Mouse (Mus musculus): ENCODE results near the gene 2010111I01Rik.

2010111I01Rik gene

GRCm38 (mm10) chr13:63112598-63113372 lies 148.1 kb downstream of the 2010111I01Rik start:
- no peak for DNase-seq (ENCODE audit: low spot score)

- DNase-seq (ENCODE audit: low spot score): no peak
These were observed 149.2 kb downstream of the 2010111I01Rik start for GRCm38 (mm10) chr13:63113881-63114301.

GRCm38 (mm10) chr13:63115187-63115784 lies 150.6 kb downstream of the 2010111I01Rik start:
- DNase-seq (ENCODE audit: low spot score): no peak

GRCm38 (mm10) chr13:63117495-63118184 lies 152.9 kb downstream of the 2010111I01Rik start:
- DNase-seq (ENCODE audit: low spot score): no peak

DNA sequence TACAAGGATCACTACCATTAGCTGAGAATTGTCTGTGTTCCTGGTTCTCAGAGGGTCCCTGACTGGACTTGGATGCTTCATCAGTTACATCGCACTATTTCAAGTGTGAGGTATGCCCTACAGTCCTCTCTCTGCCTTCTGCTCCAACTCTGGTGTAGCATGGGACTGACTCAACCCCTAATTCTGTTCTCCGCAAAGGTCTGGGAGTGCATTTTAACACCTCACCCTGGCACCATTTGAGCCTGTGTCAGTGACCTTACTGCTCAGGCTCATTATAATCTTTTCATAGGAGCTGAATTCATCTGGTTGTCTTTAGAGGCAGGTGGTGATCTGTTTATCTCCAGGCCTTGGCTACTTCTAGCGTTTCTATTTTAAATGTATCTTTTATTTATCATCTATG lies 154.0 kb downstream of the 2010111I01Rik start:
- no peak for DNase-seq (ENCODE audit: low spot score)

- no peak for DNase-seq (ENCODE audit: low spot score)
These were observed 155.6 kb downstream of the 2010111I01Rik start for GRCm38 (mm10) chr13:63120296-63120695.

DNA sequence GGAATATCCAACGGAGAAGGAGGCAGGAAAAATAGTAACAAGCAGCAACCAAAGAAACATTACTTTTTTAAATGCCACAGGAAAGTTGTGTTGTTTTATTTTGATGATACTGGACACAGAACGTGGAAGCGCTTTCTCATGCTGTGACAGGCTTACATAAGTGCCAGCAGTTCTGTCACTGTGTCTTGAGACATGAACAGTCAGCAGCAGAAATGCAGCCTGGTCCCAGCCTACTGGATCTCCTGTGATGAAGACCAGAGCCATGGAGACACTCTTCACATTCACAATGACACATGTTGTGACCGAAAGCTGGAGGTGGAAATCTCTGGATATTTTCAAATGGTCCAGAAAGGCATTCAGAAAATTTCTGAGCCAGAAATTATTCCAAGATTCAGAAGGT lies 157.1 kb downstream of the 2010111I01Rik start:
- no peak for DNase-seq (ENCODE audit: low spot score)

DNA sequence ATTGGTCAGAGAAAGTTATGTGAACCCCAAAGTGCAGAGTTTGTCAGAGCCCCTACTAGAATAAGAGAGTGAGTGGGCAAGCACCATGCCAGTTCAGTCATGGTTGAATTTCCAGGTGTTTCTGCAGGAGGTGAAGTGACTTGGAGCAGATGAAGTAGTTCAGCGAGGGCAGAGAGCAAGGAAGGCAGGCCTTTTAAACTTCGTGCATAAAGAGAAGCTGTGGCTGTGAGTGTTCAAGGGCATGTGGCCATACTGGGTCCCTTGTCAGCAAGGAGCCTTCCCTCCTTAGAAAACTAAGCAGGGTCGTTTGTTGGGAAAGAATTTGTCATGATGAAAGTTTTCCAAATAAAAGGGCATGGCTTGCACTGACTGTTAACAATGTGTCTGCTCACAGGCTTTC lies 161.5 kb downstream of the 2010111I01Rik start:
- DNase-seq (ENCODE audit: low spot score): no peak

- no peak for DNase-seq (ENCODE audit: low spot score)
These were observed 162.8 kb downstream of the 2010111I01Rik start for GRCm38 (mm10) chr13:63127516-63127915.

DNA sequence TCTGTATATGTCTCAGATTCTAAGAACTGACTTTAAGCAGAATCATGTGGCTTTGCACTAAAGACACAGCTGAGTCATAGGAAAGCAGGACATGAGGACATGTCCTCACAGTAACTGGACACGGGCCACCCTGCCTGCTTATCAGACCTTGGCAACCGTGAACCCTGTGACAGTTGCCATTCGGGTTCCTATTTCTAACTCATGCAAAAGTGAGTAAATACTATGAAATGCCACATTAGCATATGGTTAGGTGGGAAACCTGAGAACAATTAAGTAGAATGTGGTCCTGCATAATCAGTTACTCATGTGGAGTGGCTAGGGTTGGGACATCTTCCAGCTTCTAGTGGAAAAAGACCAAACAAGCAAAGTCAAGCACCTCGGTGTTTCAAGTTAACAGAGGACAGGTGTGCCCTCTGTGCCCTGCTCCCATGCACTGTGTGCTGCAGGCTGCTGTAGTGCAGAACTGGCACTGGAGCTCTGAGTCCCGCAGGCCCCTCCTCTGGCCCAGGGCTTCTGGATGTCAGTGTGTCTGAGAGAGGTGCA lies 170.3 kb downstream of the 2010111I01Rik start:
- no peak for DNase-seq (ENCODE audit: low spot score)

GRCm38 (mm10) chr13:63135994-63136393 lies 171.3 kb downstream of the 2010111I01Rik start:
- no peak for DNase-seq (ENCODE audit: low spot score)

DNA sequence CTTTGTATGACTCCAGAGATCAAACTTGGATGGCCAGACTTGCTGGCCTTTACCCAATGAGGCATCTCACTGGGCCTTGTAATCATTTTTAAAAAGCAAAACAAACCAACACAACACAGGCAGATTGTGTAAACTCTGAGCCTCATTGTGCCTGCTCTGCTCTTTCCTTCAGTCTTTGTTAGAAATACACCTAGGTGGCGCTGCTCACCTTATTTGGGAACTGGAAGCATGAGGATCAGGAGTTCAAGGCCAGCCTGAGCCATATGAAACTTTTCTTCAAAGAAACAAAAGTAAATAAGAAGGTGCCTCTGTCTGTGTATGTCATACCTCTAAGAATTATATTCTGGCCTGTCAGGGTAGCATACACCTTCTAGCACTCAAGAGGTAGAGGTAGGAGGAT lies 172.1 kb downstream of the 2010111I01Rik start:
- no peak for DNase-seq (ENCODE audit: low spot score)

DNA sequence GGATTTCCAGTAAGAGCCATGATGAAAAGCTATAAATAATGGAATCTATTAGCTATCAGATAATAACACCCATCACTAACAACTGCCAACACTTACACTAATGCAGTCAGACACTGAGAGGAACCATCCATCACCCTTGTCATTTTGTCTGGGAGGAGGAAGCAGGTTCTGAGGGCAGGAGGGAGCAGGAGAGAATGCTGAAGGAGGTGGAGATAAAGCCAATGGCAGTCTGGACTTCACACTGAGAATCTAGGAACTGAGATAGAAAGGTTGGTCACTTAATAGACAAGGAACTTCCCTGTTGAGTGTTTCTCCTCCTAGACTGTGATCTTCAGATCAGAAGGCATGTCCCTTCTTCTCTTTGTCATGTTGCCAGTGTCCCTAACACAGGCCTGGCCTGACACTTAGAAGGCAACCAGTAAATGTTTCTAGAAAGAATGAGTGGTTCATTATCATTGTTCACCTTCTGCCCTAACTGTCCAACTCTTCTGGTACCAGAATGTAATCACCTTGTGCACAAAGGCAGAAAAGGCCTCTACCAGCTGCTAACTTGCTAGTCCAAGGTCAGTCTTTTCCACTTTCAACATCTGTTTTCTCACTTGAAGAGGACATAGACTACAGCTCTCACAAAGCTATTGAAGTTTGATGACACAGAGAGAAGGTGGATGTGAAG lies 173.8 kb downstream of the 2010111I01Rik start:
- no peak for DNase-seq (ENCODE audit: low spot score)

DNA sequence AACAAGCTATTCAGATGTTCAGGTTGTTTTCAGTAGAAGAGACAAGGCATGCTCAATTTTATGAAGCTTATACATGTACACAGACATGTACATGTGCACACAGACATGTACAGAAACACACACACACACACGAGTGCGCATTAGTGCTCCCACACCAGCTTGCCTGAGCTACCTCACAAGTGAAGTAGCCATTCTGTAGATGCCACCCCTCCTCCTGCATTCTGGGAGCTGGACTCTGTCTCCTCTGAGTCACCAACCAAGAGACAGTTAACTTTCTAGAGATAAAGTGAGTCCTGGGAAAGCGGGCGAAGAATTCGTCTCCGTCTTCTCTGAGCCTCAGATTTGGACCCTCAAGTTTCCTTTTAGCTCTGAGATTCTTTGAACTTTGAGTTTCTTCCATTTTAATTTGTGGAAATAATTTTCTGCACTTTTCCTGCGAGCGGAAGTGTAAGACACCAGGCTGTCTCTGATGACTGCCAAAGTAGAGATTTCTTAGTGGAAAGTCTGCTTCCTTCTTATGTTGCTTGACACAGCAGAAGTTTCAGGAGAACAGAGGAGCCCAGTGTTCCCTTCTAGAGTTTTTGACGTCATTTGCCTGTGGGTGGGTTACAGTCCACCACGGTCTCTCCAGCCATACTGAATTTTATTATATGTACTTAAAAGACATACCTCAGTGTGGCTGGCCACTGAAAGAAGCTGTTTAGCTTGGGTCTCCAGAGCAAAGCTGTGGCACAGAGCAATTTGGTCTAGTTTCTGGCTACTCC lies 175.0 kb downstream of the 2010111I01Rik start:
- DNase-seq (ENCODE audit: low spot score): no peak

DNA sequence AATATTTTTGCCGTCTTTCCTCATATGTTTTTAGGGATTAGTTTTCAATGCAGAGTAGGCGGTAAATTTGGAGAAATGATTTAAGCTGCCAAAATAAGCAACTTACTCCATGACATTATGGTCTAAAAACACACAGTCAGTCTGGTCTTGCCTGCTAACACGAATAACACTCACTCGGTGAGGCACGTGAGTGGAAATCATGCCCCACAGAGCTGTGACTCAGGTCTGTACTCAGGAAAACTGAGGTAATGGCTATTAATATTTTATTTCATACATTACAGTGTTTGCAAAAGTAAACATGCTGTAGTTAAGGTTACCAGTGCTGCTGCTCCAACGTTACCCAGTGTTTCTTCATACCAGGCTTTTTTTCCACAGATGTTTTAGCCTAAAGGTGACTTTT lies 176.1 kb downstream of the 2010111I01Rik start:
- DNase-seq (ENCODE audit: low spot score): no peak

DNA sequence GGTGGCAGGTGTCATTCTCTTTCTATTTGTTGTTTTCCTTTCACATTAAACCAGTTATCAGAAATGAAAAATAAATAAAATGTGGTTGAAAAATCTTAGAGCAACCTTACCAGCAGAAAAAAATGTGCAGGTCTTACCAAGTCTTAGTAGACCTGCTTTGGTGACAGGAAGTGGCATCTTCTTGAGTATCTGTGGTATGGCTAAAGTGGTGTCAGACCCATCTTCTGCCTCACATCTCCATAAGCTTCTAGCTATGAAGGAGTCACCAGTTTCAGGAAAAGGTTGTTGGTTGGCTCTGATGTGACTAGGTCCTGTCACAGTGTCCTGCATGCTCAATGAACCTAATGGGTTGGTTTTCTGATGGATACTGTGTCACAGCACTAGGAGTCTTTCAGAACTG lies 176.6 kb downstream of the 2010111I01Rik start:
- DNase-seq (ENCODE audit: low spot score): no peak

- no peak for DNase-seq (ENCODE audit: low spot score)
These were observed 182.0 kb downstream of the 2010111I01Rik start for GRCm38 (mm10) chr13:63146604-63147188.

DNA sequence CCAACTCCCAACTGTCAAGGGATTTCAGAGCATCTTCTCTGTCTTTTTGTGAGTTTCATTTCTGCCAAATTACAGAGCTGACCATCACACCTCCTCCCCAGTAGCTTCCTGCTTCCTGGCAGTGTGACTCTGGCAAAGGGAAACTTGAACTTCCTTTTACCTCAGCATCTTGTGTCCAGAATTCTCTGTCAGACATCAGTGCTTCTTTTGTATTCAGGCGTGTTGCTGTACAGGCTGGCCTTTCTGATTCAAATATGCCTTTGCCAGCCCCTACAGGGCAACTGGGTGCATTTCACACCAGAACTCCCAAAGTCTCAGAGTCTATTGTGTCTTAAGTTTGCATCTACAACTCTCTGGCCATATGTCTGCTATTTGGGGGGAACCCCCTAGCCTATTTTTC lies 183.5 kb downstream of the 2010111I01Rik start:
- DNase-seq (ENCODE audit: low spot score): no peak

DNA sequence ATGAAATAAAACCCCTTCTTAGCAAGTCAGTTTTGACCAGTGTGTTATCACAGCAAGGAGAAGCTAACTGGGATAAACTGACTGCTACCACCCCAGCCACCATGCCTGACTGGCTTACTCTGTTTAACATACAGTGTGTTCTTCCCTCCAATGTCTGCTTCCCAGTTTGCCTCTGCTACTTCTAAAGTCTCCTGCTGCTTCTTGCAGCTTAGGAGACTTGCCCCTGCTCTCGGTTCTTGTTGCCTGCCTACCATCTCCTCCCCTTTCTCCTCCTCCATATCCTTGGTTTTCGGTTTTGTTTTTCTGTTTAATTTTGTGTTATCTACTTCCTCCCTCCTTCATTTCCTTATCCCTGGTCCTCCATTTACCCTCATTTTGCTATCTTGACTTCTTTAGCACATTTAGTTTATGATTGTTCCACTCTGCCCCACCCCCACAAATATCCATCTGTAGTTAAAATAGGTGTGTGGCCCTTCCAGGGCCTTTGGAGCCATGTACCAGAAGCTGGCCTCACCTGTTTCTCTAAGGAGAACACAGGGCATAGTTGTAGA lies 185.9 kb downstream of the 2010111I01Rik start:
- no peak for DNase-seq (ENCODE audit: low spot score)

DNA sequence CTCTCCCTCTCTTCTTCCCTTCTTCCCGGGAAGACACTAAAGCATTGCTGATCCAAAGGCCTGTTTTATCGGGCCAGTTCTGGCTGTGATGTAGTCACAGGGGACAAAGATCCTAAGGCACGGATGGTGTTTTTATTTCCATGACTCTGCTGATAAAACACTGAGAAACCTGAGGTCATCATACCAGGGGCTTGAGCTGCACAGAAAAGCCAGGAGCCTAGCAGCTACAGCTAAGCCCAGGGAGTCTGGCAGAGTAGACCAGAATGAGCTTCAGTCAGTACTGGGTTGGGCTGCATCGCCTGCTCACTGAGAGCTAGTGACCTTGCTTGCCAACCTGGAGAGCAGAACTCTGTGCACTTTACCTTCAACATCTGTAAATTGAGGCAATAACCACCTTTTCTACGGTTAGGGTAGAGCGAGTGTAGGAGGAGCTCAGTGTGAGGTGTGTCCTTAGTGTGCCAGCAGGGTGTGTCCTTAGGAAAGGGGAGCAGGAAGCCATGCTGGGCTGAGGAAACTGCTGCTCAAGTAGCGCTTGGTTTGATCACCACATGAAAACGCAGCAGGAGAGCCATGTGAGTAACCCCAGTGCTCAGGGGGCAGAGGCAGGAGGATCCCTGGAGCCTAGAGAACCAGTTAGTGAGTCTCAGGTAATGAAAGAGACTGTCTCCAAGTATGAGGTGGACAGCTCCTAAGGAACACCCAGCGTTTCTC lies 186.5 kb downstream of the 2010111I01Rik start:
- no peak for DNase-seq (ENCODE audit: low spot score)

Data from yolk sac, embryonic 10.5 days (tissue).